Mouse (Mus musculus): ENCODE data around the gene Pum1.
"Not testable (repeated sequence)": the region's sequence is repeated elsewhere in the genome, so short reads cannot be mapped to it uniquely, and the experiment has no call there.

The Pum1 gene

DNA sequence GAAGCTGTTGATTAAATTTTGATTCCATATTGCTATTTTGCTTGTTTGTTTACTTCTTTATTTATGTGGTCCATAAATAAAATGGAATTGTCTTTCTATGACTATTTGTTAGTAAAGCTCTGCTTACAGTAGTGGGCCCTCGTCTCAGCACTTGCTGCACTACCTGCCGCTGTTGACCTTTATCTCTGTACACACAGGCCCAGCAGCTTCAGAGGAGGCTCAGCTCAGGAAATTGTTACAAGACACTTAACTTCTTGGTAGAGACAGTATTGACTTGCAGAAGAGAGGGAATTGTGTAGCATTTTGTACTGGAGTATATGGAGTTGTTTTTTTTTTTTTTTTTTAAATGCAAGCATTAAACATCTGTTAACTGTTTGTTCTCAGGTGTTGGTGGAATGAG is 5.4 kb downstream of the Pum1 start:
- DNase-seq (ENCODE audit: low read depth, low spot score): no peak

DNA sequence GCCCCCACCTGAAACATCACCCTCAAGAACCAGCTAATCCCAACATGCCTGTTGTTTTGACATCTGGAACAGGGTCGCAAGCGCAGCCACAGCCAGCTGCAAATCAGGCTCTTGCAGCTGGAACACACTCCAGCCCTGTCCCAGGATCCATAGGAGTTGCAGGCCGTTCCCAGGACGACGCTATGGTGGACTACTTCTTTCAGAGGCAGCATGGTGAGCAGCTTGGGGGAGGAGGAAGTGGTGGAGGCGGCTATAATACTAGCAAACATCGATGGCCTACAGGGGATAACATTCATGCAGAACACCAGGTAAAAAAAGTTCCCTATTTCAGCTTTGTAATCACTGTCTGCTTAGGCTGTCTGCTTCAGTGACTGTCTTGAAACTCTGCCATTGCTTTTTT is 5.9 kb downstream of the Pum1 start:
- no peak for DNase-seq (ENCODE audit: low read depth, low spot score)

DNA sequence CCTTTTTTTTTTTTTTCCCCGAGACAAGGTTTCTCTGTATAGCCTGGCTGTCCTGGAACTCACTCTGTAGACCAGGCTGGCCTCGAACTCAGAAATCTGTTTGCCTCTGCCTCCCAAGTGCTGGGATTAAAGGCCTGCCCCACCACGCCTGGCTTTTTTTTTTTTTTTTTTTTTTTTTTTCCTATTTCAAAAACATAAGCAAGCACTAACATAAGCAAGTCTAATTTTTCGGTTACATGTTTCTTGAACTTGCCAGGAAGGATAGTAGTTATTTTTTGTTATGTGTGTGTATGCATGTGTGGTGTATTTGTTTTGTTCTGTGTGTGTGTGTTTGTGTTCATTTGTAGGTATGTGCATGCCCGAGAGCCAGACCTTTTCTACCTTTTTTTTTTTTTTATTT is 6.9 kb downstream of the Pum1 start:
- not testable (repeated sequence) for DNase-seq (ENCODE audit: low read depth, low spot score)

DNA sequence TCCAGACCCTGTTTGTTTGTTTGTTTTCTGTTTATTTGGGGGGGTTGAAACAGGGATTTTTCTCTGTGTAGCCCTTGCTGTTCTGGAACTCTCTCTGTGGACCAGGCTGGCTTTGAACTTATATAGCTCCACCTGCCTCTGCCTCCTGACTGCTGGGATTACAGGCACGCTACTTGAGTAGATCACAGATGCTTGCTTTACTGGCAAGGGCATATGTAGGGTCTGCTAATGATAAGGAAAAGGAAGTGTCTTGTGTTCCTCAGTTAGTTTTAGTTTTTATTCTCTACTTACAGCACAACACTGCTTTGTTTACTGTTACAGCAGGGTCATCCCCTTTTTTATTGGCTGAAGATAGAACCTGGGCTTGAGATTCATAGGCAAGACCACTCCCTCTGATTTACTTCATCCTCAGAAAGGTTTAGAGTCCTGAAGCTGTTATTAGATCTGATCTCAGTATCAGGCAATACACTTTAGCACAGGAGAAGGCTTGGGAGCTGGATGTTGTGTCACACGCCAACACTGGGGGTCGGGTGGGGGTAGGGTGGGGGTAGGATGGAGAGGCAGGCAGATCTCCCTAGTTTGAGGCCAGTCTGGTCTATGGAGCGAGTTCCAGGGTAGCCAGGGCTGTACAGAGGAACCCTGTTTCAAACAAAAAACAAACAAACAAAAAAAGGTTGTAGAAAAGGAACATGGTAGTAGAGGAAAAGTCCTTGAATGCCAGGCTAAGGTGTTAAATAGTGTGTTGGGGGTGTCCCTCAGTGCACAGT is 8.1 kb downstream of the Pum1 start:
- DNase-seq (ENCODE audit: low read depth, low spot score): no peak

DNA sequence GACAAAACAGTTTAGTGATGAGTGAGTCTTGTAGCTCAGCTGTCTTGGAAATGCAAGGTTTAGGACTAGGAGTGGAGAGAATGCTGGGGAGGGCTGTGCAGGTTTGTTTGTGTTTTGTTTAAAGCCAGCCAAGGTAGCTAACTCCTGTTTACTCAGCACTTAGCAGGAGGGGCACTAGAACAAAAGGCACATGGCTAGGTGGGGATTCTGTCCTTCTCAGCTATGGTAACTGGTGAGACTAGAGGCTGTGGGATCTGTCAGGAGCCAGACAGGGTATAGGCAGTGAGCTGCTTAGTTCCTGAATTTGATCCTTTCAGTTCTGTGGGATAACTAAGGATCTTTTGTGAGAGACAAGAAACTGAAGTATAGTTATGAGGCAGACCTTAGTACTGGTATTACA is 9.0 kb downstream of the Pum1 start:
- DNase-seq (ENCODE audit: low read depth, low spot score): no peak

DNA sequence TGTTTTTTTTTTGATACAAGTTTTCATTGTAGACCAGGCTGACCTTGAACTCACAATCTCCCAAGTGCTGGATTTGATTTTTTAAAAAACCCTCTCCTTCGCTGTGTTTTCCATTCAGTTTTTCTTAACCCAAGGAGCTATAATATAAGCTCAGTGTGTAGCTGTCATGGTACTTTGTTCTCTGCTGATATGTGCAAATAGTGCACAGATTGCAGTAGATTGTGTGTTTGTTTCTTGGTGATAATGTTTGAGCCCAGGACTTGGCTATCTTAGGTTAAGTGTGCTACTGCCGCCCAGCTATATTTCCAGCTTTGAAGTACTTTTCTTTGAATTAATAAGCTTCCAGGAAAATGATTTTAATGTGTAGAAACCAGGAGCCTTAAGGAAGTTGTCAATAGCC is 13.6 kb downstream of the Pum1 start:
- DNase-seq (ENCODE audit: low read depth, low spot score): no peak

DNA sequence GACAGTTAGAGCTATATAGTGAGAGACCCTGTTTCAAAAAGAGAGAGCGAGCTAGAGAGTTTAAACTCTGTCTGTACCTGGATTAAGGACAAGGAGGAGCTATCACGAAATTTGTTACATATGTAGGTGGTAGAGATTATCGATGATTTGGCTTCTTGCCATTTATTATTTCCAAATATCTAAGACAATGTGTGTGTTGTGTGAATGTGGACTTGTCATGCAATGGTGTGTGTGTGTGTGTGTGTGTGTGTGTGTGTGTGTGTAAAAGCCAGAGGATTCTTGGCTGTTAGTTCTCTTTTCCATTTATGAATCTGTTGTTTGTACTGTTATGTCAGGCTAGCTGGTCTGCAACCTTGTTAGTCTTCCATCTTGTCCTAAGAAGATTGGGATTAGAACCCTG is 15.0 kb downstream of the Pum1 start:
- DNase-seq (ENCODE audit: low read depth, low spot score): no peak

DNA sequence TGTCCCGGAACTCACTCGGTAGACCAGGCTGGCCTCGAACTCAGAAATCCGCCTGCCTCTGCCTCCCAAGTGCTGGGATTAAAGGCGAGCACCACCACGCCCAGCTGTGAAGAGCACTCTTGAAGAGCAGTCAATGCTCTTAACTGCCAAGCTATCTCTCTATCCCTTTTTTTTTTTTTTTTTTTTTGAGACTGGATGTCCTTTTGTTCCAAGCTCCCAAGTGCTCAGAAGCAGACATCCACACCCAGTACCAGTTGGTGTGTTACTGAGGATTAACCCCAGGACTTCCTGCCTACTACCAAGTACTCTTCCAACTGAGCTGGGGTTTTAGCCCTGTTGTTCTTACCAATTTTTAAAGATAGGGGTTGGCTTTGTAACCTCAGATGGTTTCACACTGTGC is 17.6 kb downstream of the Pum1 start:
- no peak for DNase-seq (ENCODE audit: low read depth, low spot score)

DNA sequence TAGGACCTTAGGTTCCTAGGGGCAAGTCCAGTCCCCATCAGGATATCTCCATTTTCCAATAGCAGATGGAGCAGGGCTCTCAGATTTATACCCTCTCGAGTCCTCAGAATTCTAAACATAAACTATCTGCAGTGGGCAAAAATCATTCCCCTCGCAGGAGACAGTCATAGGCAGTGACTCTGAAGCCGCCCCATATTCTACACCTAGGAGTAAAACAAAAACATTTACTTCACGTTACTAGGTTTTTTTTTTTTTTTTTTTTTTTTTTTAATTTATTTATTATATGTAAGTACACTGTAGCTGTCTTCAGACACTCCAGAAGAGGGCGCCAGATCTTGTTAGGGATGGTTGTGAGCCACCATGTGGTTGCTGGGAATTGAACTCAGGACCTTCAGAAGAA is 19.9 kb downstream of the Pum1 start:
- not testable (repeated sequence) for DNase-seq (ENCODE audit: low read depth, low spot score)

DNA sequence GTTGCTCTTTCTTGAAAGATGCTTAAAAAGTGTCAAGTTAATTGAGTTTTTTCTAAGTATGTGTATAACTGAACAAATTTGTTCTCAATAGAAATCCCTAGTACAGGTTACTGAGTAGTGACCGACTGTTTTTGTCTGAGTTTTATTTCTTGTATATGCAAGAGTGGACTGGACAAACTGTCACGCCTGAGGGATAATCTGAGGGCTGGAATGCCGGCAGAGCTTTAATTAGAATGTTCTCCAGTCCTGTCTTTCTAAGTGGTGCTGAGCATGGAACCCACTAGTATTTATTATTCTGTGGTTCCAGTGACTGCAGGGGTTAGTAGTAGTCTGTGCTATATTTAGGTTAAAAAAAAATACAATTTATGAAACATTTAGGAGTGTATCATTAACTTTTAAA is 30.8 kb downstream of the Pum1 start:
- DNase-seq (ENCODE audit: low read depth, low spot score): no peak

DNA sequence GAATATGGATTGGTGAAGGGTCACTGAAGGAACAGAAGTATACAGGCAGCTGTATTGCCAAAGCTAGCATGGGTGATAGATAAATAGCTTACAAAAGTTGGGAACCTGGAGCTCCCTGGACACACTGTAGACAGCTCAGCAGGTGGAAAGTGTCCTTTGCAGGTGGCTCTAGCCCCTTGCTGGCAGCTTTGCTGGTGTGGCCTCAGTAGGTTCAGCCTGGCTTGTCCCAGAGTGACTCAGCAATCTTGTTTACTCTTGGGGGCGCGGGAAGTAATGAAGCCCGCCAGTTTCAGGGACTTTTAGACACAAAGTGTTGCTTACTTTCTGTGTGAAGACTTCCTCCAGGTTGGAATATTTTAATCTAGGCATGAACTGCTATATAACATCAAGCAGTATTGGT is 31.9 kb downstream of the Pum1 start:
- no peak for DNase-seq (ENCODE audit: low read depth, low spot score)

DNA sequence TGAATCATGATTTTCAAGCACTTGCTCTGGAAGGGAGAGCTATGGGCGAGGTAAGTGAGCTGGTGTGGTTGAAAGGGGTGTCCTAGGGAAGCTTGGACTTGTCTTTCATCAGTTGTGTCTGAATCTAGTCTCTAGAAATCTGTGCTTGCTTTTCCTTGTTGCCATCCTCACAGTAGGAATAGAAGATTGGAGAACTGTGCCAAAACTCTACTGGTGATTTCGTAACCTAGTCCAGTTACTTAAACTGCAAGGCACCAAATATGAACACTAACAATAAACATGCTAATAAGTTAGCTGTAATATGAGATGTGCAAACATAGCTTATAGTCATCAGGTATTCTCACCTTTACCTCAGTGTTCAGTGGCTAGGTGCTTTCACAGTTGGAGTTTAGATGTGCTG is 37.9 kb downstream of the Pum1 start:
- DNase-seq (ENCODE audit: low read depth, low spot score): no peak

DNA sequence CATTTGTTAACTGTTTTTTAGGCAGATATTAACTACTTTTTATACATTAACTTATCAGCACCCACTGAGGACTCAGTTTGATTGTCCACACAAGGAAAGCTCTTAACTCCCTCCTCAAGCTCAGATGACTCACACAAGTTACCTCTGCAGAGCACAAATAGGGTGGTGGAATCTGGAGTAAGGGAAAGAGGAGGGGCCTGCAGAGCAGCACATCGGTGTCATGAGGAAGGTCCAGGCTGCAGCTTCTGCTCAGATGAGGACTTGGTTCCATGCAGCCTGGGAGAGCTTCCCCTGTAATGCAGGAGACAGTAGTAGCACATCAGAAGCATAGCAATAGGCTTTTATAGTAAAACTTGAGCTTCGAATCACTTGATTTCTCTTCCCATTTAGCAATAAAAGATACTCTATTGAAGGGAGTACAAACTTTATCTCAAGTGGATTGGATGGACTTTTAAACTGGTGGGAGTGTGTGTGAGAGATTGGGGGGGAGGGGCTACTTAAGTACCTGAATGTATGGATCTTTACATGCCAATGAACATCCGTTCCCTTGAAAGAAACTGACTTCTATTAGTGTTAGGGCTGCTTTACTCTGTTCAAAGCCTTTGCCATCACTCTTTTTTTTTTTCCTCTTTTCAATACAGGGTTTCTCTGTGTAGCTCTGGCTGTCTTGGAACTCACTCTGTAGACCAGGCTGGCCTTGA is 39.9 kb downstream of the Pum1 start:
- no peak for DNase-seq (ENCODE audit: low read depth, low spot score)

DNA sequence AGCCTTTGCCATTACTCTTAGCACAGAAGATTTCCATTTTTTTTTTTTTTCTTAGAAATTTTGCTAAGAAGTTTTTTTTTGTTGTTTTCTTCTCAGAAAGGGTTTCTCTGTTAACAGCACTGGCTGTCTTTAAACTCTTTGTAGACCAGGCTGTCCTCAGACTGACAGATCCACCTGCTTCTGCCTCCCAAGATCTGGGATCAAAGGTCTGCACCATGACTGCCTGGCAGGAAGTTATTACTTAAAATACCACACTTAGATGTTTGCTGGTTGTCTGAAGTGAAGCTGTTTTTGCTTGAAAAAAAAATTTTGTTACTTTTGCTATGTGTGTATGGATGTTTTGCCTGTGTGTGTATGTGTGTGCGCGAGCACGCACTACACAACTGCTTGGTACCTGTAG is 40.5 kb downstream of the Pum1 start:
- DNase-seq (ENCODE audit: low read depth, low spot score): no peak

DNA sequence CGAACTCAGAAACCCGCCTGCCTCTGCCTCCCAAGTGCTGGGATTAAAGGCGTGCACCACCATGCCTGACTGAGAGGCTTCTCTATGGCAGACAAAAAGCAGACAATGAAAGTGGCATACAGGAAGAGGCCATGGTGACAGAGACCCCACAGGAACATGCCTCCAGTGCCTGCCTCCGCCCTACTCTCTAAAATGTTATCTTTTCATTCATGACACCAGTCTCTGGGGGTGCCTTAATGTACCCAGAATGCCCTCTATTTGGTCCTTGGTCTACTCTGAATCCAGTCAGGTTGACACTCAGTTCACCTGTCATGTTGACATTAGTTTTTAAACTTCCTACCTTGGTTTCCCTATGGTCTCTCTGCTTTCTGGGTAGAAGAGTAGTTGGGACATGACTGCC is 41.5 kb downstream of the Pum1 start:
- DNase-seq (ENCODE audit: low read depth, low spot score): no peak

DNA sequence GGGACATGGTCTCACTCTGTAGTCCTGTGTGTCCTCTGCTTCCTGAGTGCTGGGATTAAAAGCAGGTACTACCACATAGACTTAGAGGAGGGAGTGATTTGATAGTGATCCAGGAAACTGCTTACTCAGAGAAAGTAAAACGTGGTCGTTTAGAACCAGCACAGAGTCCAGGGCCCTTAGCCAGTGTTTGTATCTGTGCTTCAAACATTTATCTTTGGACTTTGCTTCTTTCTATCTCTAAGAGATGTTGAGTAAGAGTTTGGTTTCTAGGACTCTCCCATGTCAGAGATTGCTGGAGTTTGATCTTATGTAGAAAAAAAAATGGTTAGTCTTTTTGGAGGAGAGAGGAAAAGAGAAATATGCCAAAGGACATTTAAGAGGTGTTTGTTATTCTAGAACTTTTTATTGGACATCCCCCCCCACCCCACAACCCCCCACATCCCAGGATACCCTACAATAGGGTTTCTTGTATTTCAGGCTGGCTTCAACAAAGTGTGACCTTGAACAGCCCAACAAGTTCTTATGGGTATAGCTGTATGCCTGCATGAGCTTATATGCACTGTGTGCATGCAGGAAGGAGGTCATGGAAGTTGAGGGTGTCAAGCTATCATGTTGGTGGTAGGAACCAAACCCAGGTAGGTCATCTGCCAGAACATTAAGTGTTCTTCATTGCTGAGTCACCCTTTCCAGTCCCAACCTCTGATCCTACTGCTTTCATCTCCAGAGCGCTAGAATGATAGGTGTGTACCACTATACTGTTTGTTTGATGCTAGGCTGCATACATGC is 43.3 kb downstream of the Pum1 start:
- no peak for DNase-seq (ENCODE audit: low read depth, low spot score)

DNA sequence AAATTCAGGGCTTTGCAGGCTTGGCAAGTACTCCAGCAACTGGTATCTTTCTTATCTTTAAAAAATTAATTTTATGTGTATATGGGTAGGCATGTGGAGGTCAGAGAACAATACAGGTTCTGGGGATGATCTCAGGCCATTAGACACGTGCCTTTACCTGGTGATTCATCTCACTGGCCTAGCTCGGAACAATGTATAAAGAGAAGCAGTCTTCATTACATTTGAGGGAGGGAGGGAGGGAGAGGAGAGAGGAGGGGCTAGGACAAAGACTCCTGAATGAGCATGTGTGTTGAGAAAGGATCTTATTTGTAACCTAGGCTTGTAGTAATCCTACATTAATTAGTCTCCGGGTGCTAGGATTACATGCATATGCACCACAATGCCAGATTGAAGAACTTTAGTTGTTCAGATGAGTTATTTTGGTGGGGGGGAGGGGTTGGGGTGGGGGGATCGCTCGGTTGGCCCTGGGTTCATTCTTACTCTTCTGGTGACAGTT is 48.3 kb downstream of the Pum1 start:
- DNase-seq (ENCODE audit: low read depth, low spot score): no peak

DNA sequence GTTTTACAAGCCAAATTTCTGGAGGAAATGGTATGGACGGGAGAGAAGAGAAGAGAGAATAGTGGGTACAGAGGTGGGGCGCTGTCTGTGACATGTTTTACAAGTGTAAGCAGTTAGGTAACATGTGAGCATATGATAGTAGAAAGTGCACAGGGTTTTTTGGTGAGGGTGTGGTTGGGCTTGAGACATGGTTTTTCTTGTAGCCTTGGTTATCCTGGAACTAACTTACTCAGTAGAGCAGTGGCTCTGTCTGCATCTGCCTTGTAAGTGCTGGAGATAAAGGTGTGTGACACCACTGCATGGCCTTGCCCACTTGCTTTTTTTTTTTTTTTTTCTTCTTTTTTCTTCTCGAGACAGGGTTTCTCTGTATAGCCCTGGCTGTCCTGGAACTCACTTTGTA is 49.2 kb downstream of the Pum1 start:
- DNase-seq (ENCODE audit: low read depth, low spot score): no peak

DNA sequence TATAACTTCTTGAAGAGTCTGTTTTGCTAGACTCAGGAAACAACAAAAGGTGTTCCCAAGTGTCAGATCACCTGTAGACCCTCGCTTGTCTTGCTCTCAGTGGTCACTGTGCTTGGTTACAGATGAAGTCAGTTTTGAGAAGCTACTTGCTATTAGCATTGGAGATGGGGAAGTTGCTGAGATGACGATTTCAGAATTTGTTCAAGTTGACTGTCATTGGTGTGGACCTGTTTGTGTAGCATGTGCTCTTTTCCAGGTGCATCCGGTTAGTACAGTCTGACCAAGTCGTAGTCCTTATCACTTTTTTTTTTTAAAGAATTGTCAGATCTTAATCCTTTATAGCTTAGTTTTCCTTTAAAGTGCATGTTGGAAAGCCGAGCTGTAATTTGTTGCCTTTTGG is 50.3 kb downstream of the Pum1 start:
- DNase-seq (ENCODE audit: low read depth, low spot score): no peak

DNA sequence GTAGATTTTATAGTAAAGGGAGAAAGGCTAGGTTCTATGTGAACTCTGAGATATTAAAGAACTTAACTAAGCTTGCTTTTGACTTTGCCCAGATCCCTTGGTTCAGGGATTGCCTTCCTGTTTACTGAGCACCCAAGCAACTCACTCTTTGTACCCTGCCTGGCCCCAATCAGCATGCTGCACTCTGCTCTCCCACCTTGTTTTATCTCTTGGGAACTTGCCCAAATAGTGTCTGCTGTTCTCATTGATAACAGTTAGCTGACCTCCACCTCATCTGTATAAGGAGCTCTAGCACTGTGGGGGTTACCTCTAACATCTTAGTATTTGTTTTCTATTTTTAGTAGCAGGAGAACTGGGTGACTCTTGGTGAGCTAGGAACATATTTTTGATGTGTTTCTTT is 52.0 kb downstream of the Pum1 start:
- DNase-seq (ENCODE audit: low read depth, low spot score): no peak

DNA sequence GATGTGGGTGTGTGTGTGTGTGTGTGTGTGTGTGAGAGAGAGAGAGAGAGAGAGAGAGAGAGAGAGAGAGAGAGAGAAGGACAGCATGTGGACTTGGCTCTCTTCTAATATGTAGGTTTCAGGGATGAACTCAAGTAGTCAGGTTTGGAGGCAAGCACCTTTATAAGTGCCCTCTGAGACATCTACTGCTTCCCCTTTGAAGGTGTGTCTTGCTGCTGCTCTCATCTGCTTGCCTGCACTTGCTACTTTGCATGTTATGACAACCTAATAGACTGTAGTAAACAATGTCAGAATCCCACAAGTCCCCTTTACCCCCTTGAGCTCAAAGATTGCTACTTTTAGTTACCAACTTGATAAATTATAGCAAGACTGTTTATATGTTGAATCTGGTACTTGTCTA is 52.5 kb downstream of the Pum1 start:
- no peak for DNase-seq (ENCODE audit: low read depth, low spot score)

DNA sequence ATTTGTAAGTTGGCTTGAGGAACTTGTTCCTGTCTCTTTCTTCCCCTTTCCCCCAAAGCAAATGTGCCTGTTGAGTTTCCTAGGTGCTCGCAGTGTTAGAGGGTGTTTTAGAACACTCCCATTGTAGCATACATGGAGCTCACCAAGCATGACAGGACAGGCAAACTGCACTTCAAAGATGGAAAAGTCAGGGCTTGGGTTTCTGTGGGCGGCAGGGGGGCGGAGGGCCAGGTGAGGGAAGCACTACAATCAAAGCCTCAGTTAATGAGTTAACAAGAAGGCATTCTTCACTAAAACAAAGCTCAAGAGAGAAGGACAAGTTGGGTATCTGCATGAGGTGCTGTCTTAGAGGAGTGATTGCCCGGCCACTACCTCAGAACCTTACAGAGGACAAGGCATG is 56.2 kb downstream of the Pum1 start:
- no peak for DNase-seq (ENCODE audit: low read depth, low spot score)

DNA sequence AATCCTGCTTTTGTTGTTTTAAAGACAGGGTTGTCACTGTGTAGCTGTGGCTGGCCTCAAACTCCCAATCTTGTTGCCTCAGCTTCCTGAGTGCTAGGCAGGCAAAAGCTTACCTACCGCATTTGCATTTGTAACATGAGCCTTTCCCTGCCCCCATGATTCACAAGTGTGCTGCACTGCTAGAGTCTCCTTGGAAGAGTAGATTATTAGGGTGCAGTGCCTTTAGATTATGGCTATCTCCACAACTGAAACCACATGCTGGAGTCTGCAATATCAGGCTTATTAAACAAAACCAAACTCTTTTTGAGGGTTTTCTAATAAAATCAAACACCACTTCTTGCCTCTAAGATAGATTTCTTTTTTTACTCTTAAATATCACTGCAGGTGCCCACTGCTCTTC is 59.5 kb downstream of the Pum1 start:
- no peak for DNase-seq (ENCODE audit: low read depth, low spot score)
